Mouse (Mus musculus): ENCODE measurements around the gene Upp2. TPM values are rescaled to one million over a fixed set of nuclear protein-coding genes. Genes with fewer than 3 reads are reported as not detected.

The Upp2 gene
- polyA plus RNA-seq, 1 experiment from 2014 or later = 2.9 TPM

DNA sequence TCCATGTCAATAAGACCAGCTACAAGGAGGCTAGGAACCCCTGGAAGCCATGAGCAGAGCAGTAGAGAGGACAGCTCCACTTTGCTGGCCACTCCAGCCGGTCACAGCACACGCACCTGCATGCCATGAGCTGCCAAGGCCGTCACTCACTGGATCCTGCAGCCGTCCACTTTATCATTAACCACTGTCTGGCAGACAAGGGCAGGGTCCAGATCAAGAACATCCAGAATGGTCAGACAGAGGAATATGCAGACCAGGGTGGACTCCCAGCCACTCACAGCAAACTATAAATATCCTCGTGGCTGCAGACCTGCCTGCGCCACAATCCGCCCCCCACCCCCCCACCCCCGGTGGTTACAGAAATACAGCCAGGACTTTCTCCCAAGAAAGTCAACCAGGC lies 31.9 kb upstream of the Upp2 start:
- Histone ChIP-seq H3K27ac (no peak overlapping the region), H3K4me3 (ENCODE audit: inconsistent target) (no peak overlapping the region), H3K79me2 (ENCODE audit: inconsistent target) (peaks cover 47% of the 10 kb centered on the region), H3K36me3 (ENCODE audit: inconsistent target) (no peaks in the 10 kb centered on the region)
- WGBS (ENCODE audit: missing documents) = 77% methylated on average over 8 of the region's 8 CpGs

DNA sequence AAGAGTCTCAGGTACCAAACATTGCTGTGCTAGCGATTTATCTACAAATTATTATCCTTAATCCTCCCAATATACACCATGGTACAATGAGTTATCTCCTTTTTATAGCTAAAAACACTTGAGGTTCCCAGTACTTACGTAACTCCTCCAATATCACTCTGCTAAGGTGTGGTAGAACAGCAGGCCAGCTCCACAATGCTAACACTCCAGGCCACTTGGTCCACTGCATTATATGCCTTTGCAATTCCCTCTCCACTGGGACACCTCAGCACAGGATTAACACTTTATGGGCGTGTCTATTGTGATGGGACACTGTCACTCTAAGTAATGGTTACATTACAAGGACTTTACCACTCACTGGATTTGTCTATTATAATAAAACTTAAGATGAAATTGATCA lies 30.3 kb upstream of the Upp2 start:
- 84% methylated on average over 3 of the region's 3 CpGs for WGBS (ENCODE audit: missing documents)
- H3K36me3 ChIP-seq (ENCODE audit: inconsistent target) = no peaks in the 10 kb centered on the region
- H3K27ac ChIP-seq = no peak overlapping the region
- peaks cover 47% of the 10 kb centered on the region for H3K79me2 ChIP-seq (ENCODE audit: inconsistent target)
- H3K4me3 ChIP-seq (ENCODE audit: inconsistent target) = no peak overlapping the region

DNA sequence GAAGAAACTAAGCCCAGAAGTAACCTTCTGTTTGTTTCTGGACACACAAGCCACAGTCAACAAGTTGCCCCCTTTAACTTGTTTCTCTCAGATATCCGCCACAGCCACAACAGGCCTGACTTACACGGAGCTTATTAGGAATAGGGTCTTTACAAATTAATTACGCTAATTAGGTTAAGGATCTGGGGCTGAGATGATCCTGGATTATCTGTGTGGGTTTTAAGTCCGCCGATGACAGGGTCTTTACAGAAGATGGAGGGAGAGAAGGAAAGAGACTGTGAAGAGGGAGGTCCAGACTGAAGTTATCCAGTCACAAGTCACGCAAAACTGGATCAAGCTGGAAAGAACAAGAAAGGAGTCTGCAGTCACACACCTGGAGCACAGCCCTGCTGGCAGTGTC lies 28.9 kb upstream of the Upp2 start:
- H3K36me3 ChIP-seq (ENCODE audit: inconsistent target) = no peaks in the 10 kb centered on the region
- H3K4me3 ChIP-seq (ENCODE audit: inconsistent target) = no peak overlapping the region
- WGBS (ENCODE audit: missing documents) = 97% methylated on average over 6 of the region's 6 CpGs
- peaks cover 49% of the 10 kb centered on the region for H3K79me2 ChIP-seq (ENCODE audit: inconsistent target)
- no peak overlapping the region for H3K27ac ChIP-seq

DNA sequence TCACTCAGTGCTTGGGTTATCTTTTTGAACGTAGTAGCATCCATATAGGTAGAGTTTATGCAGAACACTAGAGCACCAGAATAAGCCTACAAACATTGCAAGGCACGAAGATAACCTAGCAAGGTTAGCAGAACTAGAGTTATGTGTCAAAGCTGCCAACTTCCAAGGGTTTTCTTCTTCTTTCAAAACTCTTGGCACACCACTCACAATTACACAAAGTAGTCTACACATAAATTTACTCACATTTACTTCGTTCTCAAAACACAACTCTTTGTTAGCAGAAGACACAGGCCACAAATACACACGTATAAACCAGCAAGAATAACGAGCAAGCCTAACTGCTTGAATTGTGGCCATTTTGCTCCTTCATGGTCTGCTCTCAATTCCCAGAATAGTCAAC lies 23.8 kb upstream of the Upp2 start:
- 96% methylated on average over 5 of the region's 5 CpGs for WGBS (ENCODE audit: missing documents)
- H3K79me2 ChIP-seq (ENCODE audit: inconsistent target) = peaks cover 100% of the 10 kb centered on the region
- H3K27ac ChIP-seq = no peak overlapping the region
- no peak overlapping the region for H3K4me3 ChIP-seq (ENCODE audit: inconsistent target)
- H3K36me3 ChIP-seq (ENCODE audit: inconsistent target) = no peaks in the 10 kb centered on the region

DNA sequence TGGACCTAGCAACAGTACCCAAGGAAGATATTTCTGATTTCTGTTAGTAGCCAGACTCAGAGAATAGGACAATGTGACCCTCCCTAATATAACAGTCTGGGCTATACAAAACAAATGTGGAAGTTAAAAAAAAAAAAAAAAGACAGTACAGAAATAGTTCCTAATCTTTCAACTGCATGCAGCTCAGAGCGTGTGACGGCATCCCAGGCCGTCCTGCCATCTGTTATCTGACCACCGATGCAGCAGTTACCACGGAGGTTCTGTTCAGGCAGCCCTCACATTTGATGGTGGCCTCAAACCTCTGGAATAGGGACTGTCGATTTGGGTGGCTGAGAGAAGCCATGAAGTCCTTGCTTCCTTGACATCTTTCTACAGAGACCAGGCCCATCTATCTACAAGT lies 22.7 kb upstream of the Upp2 start:
- WGBS (ENCODE audit: missing documents) = 36% methylated on average over 6 of the region's 6 CpGs

DNA sequence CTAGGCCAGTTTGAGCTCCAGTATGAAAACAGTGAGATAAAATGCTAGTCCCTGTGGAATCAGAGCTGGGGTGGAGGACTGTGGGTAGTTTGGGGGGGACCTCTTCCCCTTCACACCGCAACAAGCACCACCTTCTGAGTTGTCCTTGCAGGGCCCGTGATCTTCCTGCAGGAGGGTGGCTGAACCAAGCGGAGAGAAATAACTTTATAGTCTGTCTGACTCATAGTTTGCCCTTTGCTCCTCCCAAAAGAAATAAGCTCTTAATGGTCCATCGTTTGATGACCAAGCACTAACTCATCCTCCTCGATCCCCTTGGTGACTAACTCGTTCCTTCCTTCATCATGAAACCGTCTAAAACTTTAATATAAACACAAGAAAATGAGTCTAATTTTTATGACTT lies 20.8 kb upstream of the Upp2 start:
- Histone ChIP-seq H3K27ac (no peak overlapping the region), H3K79me2 (ENCODE audit: inconsistent target) (peaks cover 100% of the 10 kb centered on the region), H3K4me3 (ENCODE audit: inconsistent target) (no peak overlapping the region), H3K36me3 (ENCODE audit: inconsistent target) (no peaks in the 10 kb centered on the region)
- 79% methylated on average over 7 of the region's 7 CpGs for WGBS (ENCODE audit: missing documents)

More for the DNA sequence above, 22.7 kb upstream of the Upp2 start:
- no peak overlapping the region for H3K4me3 ChIP-seq (ENCODE audit: inconsistent target)
- H3K79me2 ChIP-seq (ENCODE audit: inconsistent target) = peaks cover 100% of the 10 kb centered on the region
- H3K36me3 ChIP-seq (ENCODE audit: inconsistent target) = no peaks in the 10 kb centered on the region
- H3K27ac ChIP-seq = no peak overlapping the region

DNA sequence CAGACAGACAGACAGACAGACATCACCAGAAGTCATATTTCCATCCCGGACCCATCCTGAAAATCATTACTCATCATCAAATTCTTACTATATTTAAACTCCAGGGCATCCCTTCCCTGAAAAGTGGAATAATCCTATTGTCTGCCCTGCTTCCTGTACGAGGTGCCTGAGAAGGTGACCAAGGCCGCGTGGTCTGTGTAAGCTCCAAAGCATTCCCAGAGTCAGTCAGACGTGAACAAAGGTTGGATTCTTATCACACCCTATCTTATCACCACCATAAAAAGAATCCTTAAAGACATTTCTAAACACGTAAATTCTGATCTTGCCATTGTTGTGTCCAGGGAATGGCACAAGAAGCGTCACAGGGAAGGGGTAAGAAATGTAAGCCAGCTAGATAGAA lies 18.2 kb upstream of the Upp2 start:
- Histone ChIP-seq H3K79me2 (ENCODE audit: inconsistent target) (peaks cover 100% of the 10 kb centered on the region), H3K27ac (no peak overlapping the region), H3K4me3 (ENCODE audit: inconsistent target) (no peak overlapping the region), H3K36me3 (ENCODE audit: inconsistent target) (no peaks in the 10 kb centered on the region)
- WGBS (ENCODE audit: missing documents) = 87% methylated on average over 7 of the region's 7 CpGs

DNA sequence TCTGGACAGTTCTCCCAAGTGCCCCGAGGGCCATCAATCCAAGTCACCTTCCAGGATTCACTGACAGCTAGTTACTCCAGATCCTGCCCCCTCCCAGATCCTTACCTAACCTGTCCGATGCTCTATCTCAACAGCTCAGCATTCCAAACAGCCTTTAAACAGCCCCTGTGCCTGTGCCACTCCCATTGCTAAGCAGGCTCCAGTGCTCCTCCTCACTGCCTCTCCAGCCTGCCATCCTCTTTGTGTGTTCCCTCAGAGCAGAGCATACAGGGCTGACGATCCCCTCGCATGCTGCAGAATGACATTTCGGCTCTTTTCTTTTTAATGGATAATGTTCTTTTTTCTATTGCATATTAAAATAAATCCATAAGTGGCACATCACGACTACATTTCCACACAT lies 17.1 kb upstream of the Upp2 start:
- 95% methylated on average over 6 of the region's 6 CpGs for WGBS (ENCODE audit: missing documents)
- Histone ChIP-seq H3K36me3 (ENCODE audit: inconsistent target) (no peaks in the 10 kb centered on the region), H3K79me2 (ENCODE audit: inconsistent target) (peaks cover 100% of the 10 kb centered on the region), H3K4me3 (ENCODE audit: inconsistent target) (no peak overlapping the region), H3K27ac (no peak overlapping the region)

DNA sequence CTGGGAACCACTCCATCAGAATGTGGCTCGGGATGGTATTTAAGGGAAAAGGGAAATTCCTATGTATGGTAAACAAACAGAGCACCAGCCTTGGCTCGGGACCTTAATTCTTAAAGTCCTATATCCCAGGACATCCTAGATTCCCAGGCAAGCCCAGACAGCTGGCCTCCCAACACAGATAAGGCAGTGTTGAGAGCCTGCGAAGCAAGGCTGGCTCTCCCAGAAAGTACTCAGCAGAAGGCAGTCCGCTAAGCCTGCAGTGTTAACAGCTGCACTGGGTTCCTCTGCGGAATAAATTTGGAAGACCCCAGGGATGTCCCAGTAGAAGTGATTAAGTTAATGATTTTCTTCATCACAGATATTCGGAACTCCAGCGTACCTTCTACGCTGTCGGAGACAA lies 16.6 kb upstream of the Upp2 start:
- H3K36me3 ChIP-seq (ENCODE audit: inconsistent target) = no peaks in the 10 kb centered on the region
- no peak overlapping the region for H3K4me3 ChIP-seq (ENCODE audit: inconsistent target)
- no peak overlapping the region for H3K27ac ChIP-seq
- H3K79me2 ChIP-seq (ENCODE audit: inconsistent target) = peaks cover 100% of the 10 kb centered on the region
- 95% methylated on average over 9 of the region's 9 CpGs for WGBS (ENCODE audit: missing documents)

DNA sequence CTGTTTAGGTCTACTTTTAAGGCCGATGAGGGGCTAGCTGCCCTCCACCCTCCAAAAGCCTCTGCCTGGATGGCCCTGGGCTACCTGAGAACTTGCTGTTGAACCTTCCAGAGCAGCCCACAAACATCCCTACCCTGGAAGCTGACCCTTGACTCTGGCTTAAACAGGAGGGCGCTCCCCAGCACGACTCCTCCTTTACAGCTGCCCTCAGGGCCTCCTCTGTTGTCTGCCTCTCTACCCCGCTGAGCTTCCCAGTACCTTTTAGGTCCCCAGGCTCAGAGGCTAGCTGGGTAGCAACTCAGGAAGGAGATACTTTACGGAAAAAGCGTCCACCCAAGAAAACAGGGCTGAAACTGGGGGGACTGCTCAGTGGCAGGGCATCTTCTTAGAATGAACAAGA lies 15.2 kb upstream of the Upp2 start:
- H3K4me3 ChIP-seq (ENCODE audit: inconsistent target) = no peak overlapping the region
- H3K27ac ChIP-seq = no peak overlapping the region
- peaks cover 100% of the 10 kb centered on the region for H3K79me2 ChIP-seq (ENCODE audit: inconsistent target)
- H3K36me3 ChIP-seq (ENCODE audit: inconsistent target) = no peaks in the 10 kb centered on the region
- 94% methylated on average over 6 of the region's 6 CpGs for WGBS (ENCODE audit: missing documents)

DNA sequence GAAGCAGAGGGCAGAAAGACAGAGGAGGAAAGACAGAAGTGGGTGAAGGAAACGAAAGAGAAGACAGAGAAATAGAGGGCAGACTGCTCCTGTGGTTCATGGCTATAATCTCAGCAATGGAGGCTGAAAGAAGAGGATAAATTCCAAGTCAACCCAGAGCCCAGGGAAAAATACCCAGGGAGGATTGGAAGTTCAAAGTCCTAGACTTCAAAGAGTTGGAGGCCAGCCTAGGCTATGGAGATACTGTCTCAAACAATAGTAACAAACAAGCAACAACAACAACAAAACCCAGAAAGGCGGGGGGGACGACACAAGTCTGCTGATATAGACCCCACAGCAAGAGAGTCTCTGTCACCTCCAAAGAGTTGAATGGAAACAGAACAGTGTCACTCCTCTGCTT lies 14.8 kb upstream of the Upp2 start:
- Histone ChIP-seq H3K27ac (no peak overlapping the region), H3K79me2 (ENCODE audit: inconsistent target) (peaks cover 100% of the 10 kb centered on the region), H3K4me3 (ENCODE audit: inconsistent target) (no peak overlapping the region), H3K36me3 (ENCODE audit: inconsistent target) (no peaks in the 10 kb centered on the region)
- 85% methylated on average over 3 of the region's 3 CpGs for WGBS (ENCODE audit: missing documents)

DNA sequence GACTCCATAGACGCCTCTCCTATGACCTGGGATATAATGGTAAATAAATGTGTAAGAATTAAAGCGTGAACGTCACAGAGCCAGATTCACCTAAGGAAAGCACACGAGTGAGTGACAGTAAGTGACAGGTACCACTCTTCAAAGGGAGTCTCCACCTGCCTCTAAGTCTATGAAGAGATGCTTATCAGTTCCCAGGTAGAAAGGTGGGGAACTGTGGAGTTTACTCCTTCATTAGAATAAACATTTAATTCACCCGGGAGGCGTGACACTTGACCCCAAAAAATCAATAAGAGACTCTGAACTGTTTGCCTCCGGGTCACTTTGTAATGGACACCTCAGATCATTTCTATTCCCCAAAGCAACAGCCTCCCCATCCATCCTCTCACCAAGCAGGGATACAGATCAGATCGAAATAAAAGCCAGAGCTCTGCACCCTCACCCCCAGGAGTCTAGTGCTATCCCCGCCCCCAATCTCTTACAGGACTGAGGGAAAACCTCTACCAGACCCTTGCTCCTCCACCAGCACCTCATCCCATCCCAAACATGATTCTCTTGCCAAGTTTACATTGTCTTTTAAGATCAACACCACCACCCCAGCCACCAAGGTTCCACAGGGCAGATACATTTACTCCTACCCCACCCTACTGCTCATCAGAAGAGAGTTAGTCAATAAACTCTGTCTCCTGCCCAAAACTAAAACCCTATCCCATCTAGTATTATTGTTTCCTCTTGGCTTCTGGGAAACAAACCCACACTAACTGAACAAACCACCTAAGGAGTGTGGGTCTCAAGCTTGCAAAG lies 9.9 kb upstream of the Upp2 start:
- no peak overlapping the region for H3K4me3 ChIP-seq (ENCODE audit: inconsistent target)
- H3K36me3 ChIP-seq (ENCODE audit: inconsistent target) = no peaks in the 10 kb centered on the region
- H3K79me2 ChIP-seq (ENCODE audit: inconsistent target) = peaks cover 100% of the 10 kb centered on the region
- 93% methylated on average over 9 of the region's 9 CpGs for WGBS (ENCODE audit: missing documents)
- no peak overlapping the region for H3K27ac ChIP-seq

DNA sequence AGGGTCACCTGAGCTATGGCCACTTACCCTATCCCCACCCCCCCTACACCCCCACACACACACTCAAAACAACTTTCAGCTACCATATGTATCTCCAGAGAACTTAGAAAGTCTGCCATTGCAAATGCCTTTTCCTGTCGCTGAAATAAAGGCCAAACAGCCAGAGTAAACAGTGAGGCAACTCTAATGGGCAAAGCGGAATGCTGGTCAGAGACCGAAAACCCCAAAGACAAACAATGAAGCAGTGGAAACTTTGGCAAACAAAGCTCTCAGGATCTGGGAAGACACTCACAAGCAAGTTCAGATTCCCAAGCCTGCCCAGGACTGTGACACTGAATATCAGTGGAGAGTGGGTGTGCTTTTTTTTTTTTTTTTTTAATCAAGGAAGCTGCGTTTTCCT lies 5.0 kb upstream of the Upp2 start:
- H3K4me3 ChIP-seq (ENCODE audit: inconsistent target) = no peak overlapping the region
- H3K79me2 ChIP-seq (ENCODE audit: inconsistent target) = peaks cover 94% of the 10 kb centered on the region
- no peak overlapping the region for H3K27ac ChIP-seq
- no peaks in the 10 kb centered on the region for H3K36me3 ChIP-seq (ENCODE audit: inconsistent target)
- 94% methylated on average over 3 of the region's 4 CpGs for WGBS (ENCODE audit: missing documents)

DNA sequence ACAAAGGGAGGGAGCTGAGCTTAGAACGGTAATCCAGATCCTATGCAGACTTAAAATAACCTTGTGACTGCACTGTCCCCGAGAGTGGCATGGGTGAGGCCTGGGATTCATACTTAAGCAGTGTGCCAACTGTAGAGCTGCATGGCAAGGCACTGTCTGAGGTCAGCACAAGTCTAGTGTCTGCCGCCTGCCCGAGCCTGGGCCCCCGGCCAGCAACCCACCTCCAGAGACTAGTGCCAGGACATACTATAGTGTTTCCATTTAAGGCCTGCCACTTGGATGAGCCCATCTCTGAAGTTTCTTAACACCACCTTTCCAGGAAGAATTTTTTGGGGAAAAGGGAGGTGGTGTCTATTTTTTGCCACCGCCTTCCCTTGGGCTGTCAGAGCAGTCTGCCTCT lies 1.8 kb upstream of the Upp2 start:
- Histone ChIP-seq H3K27ac (no peak overlapping the region), H3K4me3 (ENCODE audit: inconsistent target) (no peak overlapping the region), H3K79me2 (ENCODE audit: inconsistent target) (peaks cover 68% of the 10 kb centered on the region), H3K36me3 (ENCODE audit: inconsistent target) (no peaks in the 10 kb centered on the region)
- WGBS (ENCODE audit: missing documents) = 94% methylated on average over 6 of the region's 6 CpGs

DNA sequence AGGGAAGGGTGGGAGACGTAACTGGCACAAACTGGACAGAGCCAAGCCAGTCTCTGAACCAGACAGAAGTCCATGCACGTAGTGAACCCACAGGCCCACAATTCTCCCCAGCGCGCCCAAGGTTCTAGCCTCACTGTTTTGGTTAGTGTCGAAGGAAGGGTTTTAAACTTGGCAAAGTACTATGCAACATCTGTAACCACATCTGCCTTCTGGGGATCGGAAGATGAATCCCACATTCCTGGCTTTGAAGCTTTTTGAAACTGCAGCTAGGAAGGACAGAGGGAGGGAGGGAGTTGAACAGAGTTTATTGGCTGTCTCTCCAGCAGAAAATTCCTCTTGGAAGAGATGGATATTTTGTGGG lies 1.1 kb upstream of the Upp2 start:
- Histone ChIP-seq H3K36me3 (ENCODE audit: inconsistent target) (no peaks in the 10 kb centered on the region), H3K4me3 (ENCODE audit: inconsistent target) (peak overlapping the region; percentile 58), H3K27ac (no peak overlapping the region), H3K79me2 (ENCODE audit: inconsistent target) (peaks cover 60% of the 10 kb centered on the region)
- 57% methylated on average over 6 of the region's 6 CpGs for WGBS (ENCODE audit: missing documents)

All from macrophage (primary cell).